Mouse (Mus musculus) megakaryocyte, embryonic 14.5 days (primary cell): Measurements from ENCODE around the gene Fam13a.

Experiments
- FLI1 ChIP-seq: IDR thresholded peaks from 2 replicates; pipeline ENCODE4 v1.6.1; 2012; ENCODE audit warnings: low read length, inconsistent platforms, mixed read lengths
- GATA1 ChIP-seq: IDR thresholded peaks from 3 replicates; pipeline ENCODE4 v1.6.1; 2012; ENCODE audit warnings: mixed read lengths, low read length, inconsistent platforms, borderline replicate concordance

DNA sequence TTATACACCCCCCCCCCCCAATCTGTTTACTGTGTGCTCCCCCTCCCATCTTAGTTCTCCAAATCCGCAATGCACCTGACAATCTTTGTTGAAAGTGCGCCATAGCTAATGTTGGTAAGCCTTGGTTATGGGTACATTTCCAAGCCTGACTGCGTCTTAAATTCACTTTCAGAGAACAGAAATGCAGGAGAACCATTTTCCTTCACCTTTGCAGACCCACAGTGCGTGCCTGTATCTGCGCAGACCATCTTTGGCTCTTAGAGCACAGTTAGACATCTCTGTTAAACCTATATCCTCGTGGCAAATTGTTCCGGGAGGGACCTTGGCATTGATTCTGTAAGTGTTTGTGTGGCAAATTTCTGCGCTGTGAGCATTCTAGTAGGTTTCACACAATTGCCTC, 117.0 kb downstream of the Fam13a start:
- no peak for TF ChIP-seq GATA1
- TF ChIP-seq FLI1 = no peak
